In genomic region chr17:54014204-54014603, GRCm38 (mm10) we compare ENCODE assay signal across 12 mouse cellular contexts. TPM values are rescaled to one million over a fixed set of nuclear protein-coding genes. Genes with fewer than 3 reads are reported as not detected.
DNase-seq lines count a peak whose midpoint lies in the region; ATAC-seq and TF ChIP-seq lines count a peak whose summit lies in the region.
"Had no signal": no experiment of that assay in that cellular context is flagged by ENCODE, and none has a peak within 500 bp of the region (broad histone marks: within the 10 kb centered on the region; RNA-seq: fewer than 3 reads in every experiment).

No protein-coding gene starts in this region.

- peak; percentile 15 for DNase-seq in adrenal gland, postnatal 10 days
- no peak for DNase-seq in adrenal gland, adult 18-20 months (ENCODE audit: low spot score in 2 of 2)
- DNase-seq in limb, embryonic 11.5 days (ENCODE audit: low spot score): peak; percentile 24
- no peak for DNase-seq in limb, embryonic 10.5 days (ENCODE audit: low spot score)
- peak; percentile 8 for DNase-seq in embryo, embryonic 11.5 days (ENCODE audit: low read depth, low spot score)
- DNase-seq in left cerebral cortex, postnatal 4 days: peak; percentile 13
- DNase-seq in stomach, postnatal 0 days (ENCODE audit: low spot score): no peak
- no peak for DNase-seq in urinary bladder, postnatal 4 days (ENCODE audit: low spot score in 2 of 2)
- DNase-seq: liver, embryonic 13.5 days had no signal

- no peaks in the 10 kb centered on the region for H3K9me3 ChIP-seq in limb, embryonic 11.5 days (ENCODE audit: control insufficient read depth, low read length)
- H3K9me3 ChIP-seq in limb, embryonic 10.5 days (replicated peaks): no peaks in the 10 kb centered on the region
- H3K9me3 ChIP-seq in stomach, postnatal 0 days (ENCODE audit: control insufficient read depth, low read length): no peaks in the 10 kb centered on the region
- H3K9me3 ChIP-seq: embryonic facial prominence, embryonic 13.5 days; liver, embryonic 13.5 days had no signal

- no peak overlapping the region for H3K27ac ChIP-seq in limb, embryonic 11.5 days (replicated peaks; ENCODE audit: low read depth, low read length)
- no peak overlapping the region for H3K27ac ChIP-seq in limb, embryonic 10.5 days
- H3K27ac ChIP-seq in stomach, postnatal 0 days (replicated peaks): no peak overlapping the region
- H3K27ac ChIP-seq: embryonic facial prominence, embryonic 13.5 days; liver, embryonic 13.5 days had no signal

- intact Hi-C loops in left cerebral cortex, postnatal 4 days (cut with DNase I): loop anchor here (10.0 kb wide), 2 partner anchors 51 to 331 kb away; no protein-coding TSS in a partner anchor

- no peaks in the 10 kb centered on the region for H3K36me3 ChIP-seq in limb, embryonic 11.5 days (ENCODE audit: control insufficient read depth, insufficient read depth, low read length)
- H3K36me3 ChIP-seq in limb, embryonic 10.5 days: no peaks in the 10 kb centered on the region
- no peaks in the 10 kb centered on the region for H3K36me3 ChIP-seq in stomach, postnatal 0 days (ENCODE audit: control insufficient read depth, insufficient read depth, low read length)
- H3K36me3 ChIP-seq: embryonic facial prominence, embryonic 13.5 days; liver, embryonic 13.5 days had no signal

- H3K9ac ChIP-seq in limb, embryonic 11.5 days (ENCODE audit: low read length): no peak overlapping the region
- no peak overlapping the region for H3K9ac ChIP-seq in stomach, postnatal 0 days (ENCODE audit: low read length)
- H3K9ac ChIP-seq: embryonic facial prominence, embryonic 13.5 days; liver, embryonic 13.5 days had no signal

- H3K27me3 ChIP-seq in limb, embryonic 11.5 days (ENCODE audit: control insufficient read depth, insufficient read depth, low read length): no peaks in the 10 kb centered on the region
- no peaks in the 10 kb centered on the region for H3K27me3 ChIP-seq in limb, embryonic 10.5 days (ENCODE audit: low read depth, poor library complexity, severe bottlenecking)
- H3K27me3 ChIP-seq in stomach, postnatal 0 days (ENCODE audit: control insufficient read depth, insufficient read depth, low read length): no peaks in the 10 kb centered on the region
- H3K27me3 ChIP-seq: embryonic facial prominence, embryonic 13.5 days; liver, embryonic 13.5 days had no signal

- TF ChIP-seq EP300 in stomach, postnatal 0 days (optimal IDR thresholded peaks at IDR 0.05): no peak

- H3K4me3 ChIP-seq in limb, embryonic 11.5 days (ENCODE audit: low read depth, low read length): no peak overlapping the region
- H3K4me3 ChIP-seq in limb, embryonic 10.5 days: no peak overlapping the region
- no peak overlapping the region for H3K4me3 ChIP-seq in stomach, postnatal 0 days (ENCODE audit: low read depth, low read length)
- H3K4me3 ChIP-seq: embryonic facial prominence, embryonic 13.5 days; liver, embryonic 13.5 days had no signal

- H3K4me2 ChIP-seq in limb, embryonic 11.5 days (ENCODE audit: low read depth, severe bottlenecking): no peak overlapping the region
- H3K4me2 ChIP-seq in stomach, postnatal 0 days (replicated peaks; ENCODE audit: low read depth): no peak overlapping the region
- H3K4me2 ChIP-seq: embryonic facial prominence, embryonic 13.5 days; liver, embryonic 13.5 days had no signal

- WGBS in limb, embryonic 11.5 days: 22% methylated on average over 1 of the region's 1 CpGs
- 15% methylated on average over 1 of the region's 1 CpGs for WGBS in limb, embryonic 10.5 days
- WGBS in stomach, postnatal 0 days: 4% methylated on average over 1 of the region's 1 CpGs

- no peak for ATAC-seq in limb, embryonic 11.5 days (ENCODE audit: insufficient number of reproducible peaks, low FRiP score, low TSS enrichment, low read depth)
- ATAC-seq in stomach, postnatal 0 days (ENCODE audit: low FRiP score, low TSS enrichment): no peak

- H3K4me1 ChIP-seq in limb, embryonic 11.5 days (ENCODE audit: control insufficient read depth, insufficient read depth, low read length): no peaks in the 10 kb centered on the region
- no peaks in the 10 kb centered on the region for H3K4me1 ChIP-seq in limb, embryonic 10.5 days
- H3K4me1 ChIP-seq in stomach, postnatal 0 days (replicated peaks; ENCODE audit: control insufficient read depth, insufficient read depth): no peaks in the 10 kb centered on the region
- H3K4me1 ChIP-seq: embryonic facial prominence, embryonic 13.5 days; liver, embryonic 13.5 days had no signal

- TF ChIP-seq CTCF in stomach, postnatal 0 days (IDR thresholded peaks at IDR 0.05; ENCODE audit: low read depth): peak; percentile 82

RNA-seq across cellular contexts. Expression of gene Sult1c1, which starts 23.7 kb away (rescaled TPM):
- total RNA-seq in adrenal gland, postnatal 10 days (2021): not detected
- total RNA-seq in adrenal gland, adult 18-20 months (2021): not detected
- not detected in 2 replicates for polyA plus RNA-seq in limb, embryonic 11.5 days (2014; fragmentation: Nextera tagmentation; extraction: Ambion mirVana)
- polyA plus RNA-seq in limb, embryonic 10.5 days (2016; fragmentation: Nextera tagmentation; extraction: Ambion mirVana): not detected in 2 replicates
- total RNA-seq in left cerebral cortex, postnatal 4 days (2021): not detected
- polyA plus RNA-seq in stomach, postnatal 0 days (2015; fragmentation: Nextera tagmentation; extraction: Ambion mirVana): not detected in 2 replicates
- polyA plus RNA-seq: C2C12; liver, embryonic 13.5 days; testis, adult 2 months had no signal

Comparison
In these comparisons a context has a peak if more than half of its experiments do, and no peak if none do; other contexts are left out.
1. DNase-seq: peak in adrenal gland, postnatal 10 days (single experiment), limb, embryonic 11.5 days (single experiment), embryo, embryonic 11.5 days (single experiment) and left cerebral cortex, postnatal 4 days (single experiment); none in adrenal gland, adult 18-20 months (0 of 2), limb, embryonic 10.5 days (single experiment), stomach, postnatal 0 days (single experiment) and urinary bladder, postnatal 4 days (0 of 2).